Mouse (Mus musculus): ENCODE measurements around the gene Gm28048.

DNA sequence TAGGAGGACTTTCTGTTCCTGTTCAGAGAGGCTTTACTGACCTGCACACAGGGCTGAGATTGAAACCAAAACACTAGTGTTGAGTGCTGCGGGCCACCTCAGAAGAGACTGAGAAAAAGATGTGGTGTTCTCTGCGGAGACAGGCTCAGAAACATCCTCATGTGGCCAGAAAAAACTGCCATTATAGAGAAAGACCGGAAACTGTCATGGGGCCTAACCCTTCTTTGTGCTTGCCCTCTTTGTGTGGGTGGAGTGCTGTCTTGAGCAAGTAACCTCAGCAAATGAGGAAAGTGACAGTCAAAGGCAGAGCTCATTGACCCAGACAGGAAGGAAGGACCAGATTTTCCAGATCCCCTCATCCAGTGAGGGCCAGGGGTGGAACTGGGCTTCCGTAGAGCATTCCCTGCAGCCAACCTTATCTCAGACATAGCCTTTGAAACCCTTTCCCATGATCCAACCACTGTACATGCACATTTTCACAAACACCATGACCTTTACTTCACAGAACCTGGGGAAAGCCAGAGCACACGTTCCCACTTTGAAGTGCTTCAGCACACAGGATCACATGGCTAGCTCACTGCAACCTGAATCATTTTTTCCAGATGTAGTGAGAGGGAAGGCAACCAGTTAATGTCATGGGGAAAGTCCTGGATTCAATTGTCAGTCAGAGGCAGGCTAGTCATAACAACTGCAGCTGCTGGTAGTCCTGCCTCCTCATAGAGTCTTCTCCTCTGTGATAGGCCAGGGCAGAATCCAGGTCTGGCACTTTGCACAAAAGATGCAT is 167.8 kb downstream of the Gm28048 start:
- TF ChIP-seq SRF (IDR thresholded peaks at IDR 0.05; ENCODE audit: control insufficient read depth, insufficient read length, low read depth) (no peak), TCF12 (IDR thresholded peaks at IDR 0.05; ENCODE audit: insufficient read depth, poor library complexity, severe bottlenecking) (no peak), POLR2A (IDR thresholded peaks at IDR 0.05; ENCODE audit: insufficient read length, low read depth) (no peak), CEBPB (IDR thresholded peaks at IDR 0.05; ENCODE audit: insufficient read depth, poor library complexity, severe bottlenecking) (no peak), MAX (IDR thresholded peaks at IDR 0.05; ENCODE audit: low read depth) (no peak), TCF3 (IDR thresholded peaks at IDR 0.05; ENCODE audit: insufficient read length, low read depth) (no peak), USF1 (IDR thresholded peaks at IDR 0.05; ENCODE audit: low read depth) (no peak), POLR2AphosphoS2 (IDR thresholded peaks at IDR 0.05; ENCODE audit: insufficient read length, low read depth) (no peak)
